Mouse (Mus musculus): ENCODE measurements around the gene 5730522E02Rik. TPM values are rescaled to one million over a fixed set of nuclear protein-coding genes. Genes with fewer than 3 reads are reported as not detected.
A peak's percentile ranks its signal among the peaks of the same experiment; 100 is the strongest.

Gene 5730522E02Rik
- polyA plus RNA-seq, 1 experiment from 2014 or later = 2.1 TPM

DNA sequence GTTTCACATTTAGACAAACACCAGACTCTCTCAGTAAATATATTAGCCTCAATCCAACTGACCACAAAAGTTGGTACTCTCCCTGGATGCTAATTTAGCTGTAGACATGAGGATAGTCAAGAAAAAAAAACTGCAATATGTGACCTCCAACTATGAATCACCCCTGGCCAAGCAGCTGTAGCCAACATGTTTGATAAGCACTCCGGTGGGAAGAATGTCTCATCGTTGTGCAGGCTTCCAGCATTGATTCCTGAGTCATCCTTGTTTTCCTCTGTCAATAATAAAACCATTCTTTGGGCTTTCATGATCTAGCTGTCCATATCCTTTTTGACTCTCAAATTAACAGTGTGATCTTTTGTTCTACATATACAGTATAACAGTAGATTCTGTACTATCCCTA lies 308.9 kb downstream of the 5730522E02Rik start:
- no peak for DNase-seq (ENCODE audit: low spot score)
- Histone ChIP-seq H3K36me3 (no peaks in the 10 kb centered on the region), H3K9me3 (no peaks in the 10 kb centered on the region), H3K4me1 (no peaks in the 10 kb centered on the region), H3K27me3 (ENCODE audit: insufficient read depth, poor library complexity, severe bottlenecking) (no peaks in the 10 kb centered on the region), H3K4me3 (no peak overlapping the region), H3K27ac (no peak overlapping the region)
- 45% methylated on average over 2 of the region's 2 CpGs for WGBS

DNA sequence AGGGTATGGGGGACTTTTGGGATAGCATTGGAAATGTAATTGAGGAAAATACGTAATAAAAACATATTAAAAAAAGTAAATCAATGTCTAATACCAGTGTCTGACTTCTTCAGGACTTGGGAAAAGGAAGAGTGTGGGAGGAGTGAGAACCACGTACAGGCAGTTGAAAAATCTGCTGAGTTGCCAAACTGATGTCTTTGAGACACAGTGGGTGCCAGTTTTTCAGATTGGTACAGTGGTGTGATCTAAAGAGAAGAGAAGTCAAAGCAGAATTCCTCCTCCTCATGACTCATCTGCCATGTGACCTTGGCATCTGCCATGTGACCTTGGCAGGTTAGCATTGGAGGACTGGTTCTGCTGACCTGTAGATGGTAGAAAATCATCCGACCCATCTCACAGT lies 316.7 kb downstream of the 5730522E02Rik start:
- WGBS = 85% methylated on average over 3 of the region's 3 CpGs
- no peak for DNase-seq (ENCODE audit: low spot score)
- H3K27me3 ChIP-seq (ENCODE audit: insufficient read depth, poor library complexity, severe bottlenecking) = no peaks in the 10 kb centered on the region
- H3K9me3 ChIP-seq = no peaks in the 10 kb centered on the region
- H3K36me3 ChIP-seq = no peaks in the 10 kb centered on the region
- no peaks in the 10 kb centered on the region for H3K4me1 ChIP-seq
- H3K27ac ChIP-seq = no peak overlapping the region
- H3K4me3 ChIP-seq = no peak overlapping the region

DNA sequence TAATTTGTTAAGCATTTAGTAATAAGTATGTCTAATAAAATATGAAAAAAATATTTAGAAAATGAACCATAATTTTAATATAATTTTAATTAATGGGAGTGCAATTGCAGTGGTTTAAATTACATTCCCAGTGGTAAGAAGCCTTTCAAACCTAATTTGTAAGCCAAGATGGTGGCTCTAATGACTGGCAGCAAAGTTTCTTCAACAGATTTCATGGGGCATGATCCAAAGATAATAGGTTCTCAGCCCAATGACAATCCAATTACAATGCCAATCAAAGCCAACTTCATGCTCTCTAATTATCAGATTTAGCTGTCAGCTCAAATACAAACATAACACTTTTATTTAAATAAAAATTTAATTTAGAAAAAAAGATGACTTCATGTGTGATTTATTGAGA lies 337.6 kb downstream of the 5730522E02Rik start:
- Histone ChIP-seq H3K4me3 (no peak overlapping the region), H3K9me3 (no peaks in the 10 kb centered on the region), H3K36me3 (no peaks in the 10 kb centered on the region), H3K27me3 (ENCODE audit: insufficient read depth, poor library complexity, severe bottlenecking) (no peaks in the 10 kb centered on the region), H3K4me1 (no peaks in the 10 kb centered on the region), H3K27ac (no peak overlapping the region)
- no peak for DNase-seq (ENCODE audit: low spot score)

DNA sequence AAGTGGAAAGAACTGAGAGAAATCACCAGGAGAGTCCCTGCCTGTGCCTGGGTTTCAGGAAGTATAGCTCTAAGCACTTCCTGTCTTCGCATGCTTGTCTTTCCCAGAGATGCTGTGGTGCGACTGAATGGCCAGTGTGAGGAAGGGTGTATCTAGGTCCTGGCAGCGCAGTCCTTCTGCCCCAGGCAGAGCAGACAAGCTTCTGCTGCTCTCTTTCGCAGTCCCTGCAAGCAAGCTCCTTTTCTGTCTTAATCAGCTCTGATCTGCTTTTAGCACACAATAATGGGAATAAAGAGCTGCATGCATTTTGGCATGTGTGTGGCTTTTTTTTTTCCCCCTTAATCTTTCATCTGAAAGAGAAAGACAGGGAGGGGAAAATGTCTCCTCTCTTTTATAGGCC lies 338.2 kb downstream of the 5730522E02Rik start:
- Histone ChIP-seq H3K4me3 (no peak overlapping the region), H3K36me3 (no peaks in the 10 kb centered on the region), H3K9me3 (no peaks in the 10 kb centered on the region), H3K27ac (no peak overlapping the region), H3K4me1 (no peaks in the 10 kb centered on the region), H3K27me3 (ENCODE audit: insufficient read depth, poor library complexity, severe bottlenecking) (no peaks in the 10 kb centered on the region)
- DNase-seq (ENCODE audit: low spot score) = no peak
- WGBS = 59% methylated on average over 4 of the region's 4 CpGs

DNA sequence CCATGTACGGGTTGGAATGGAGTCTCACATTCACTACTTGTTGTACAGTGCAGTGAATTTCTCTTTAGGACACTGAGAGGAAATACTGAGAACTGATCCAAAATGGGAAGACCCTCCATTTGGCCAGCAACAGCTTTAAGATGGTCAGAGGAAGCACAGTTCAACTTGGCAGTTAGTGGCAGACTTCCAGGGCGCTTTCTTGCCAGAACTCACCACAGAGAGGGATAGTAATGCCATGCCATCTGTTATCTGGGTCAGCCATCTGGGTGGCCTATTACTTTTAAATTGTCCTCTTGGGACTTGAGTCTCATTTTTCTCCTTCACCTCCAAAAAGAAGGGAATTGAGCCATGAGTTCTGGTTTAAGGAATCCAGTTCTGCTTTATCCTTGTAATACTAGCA lies 344.3 kb downstream of the 5730522E02Rik start:
- WGBS = 74% methylated on average over 2 of the region's 2 CpGs
- H3K27me3 ChIP-seq (ENCODE audit: insufficient read depth, poor library complexity, severe bottlenecking) = no peaks in the 10 kb centered on the region

DNA sequence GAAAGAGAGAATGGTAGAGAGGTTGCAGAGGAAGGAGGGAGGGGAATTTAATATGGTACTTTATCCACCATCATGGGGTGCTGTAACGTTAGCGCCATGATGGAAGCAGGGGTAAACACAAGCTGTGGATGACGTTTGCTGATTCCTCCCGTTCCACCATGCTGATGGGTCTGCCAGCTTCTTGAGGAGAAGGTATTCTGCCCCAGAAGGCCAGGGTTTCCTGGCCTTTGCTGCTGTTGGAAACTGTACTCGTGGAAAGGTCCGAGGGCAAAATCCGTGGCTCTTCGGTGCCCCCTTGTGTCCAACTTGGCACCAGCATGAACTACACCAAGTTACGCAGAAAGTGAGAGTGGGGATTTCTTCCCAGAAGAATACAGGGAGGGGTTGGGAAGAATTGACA lies 347.9 kb downstream of the 5730522E02Rik start:
- no peak overlapping the region for H3K27ac ChIP-seq
- peak; percentile 84 for DNase-seq (ENCODE audit: low spot score)
- no peaks in the 10 kb centered on the region for H3K36me3 ChIP-seq
- no peaks in the 10 kb centered on the region for H3K4me1 ChIP-seq
- H3K9me3 ChIP-seq = no peaks in the 10 kb centered on the region
- H3K27me3 ChIP-seq (ENCODE audit: insufficient read depth, poor library complexity, severe bottlenecking) = no peaks in the 10 kb centered on the region
- H3K4me3 ChIP-seq = no peak overlapping the region
- 5% methylated on average over 9 of the region's 9 CpGs for WGBS

More for the DNA sequence above, 344.3 kb downstream of the 5730522E02Rik start:
- H3K27ac ChIP-seq = no peak overlapping the region
- H3K36me3 ChIP-seq = no peaks in the 10 kb centered on the region
- H3K4me3 ChIP-seq = no peak overlapping the region
- no peaks in the 10 kb centered on the region for H3K4me1 ChIP-seq
- DNase-seq (ENCODE audit: low spot score) = no peak
- no peaks in the 10 kb centered on the region for H3K9me3 ChIP-seq

DNA sequence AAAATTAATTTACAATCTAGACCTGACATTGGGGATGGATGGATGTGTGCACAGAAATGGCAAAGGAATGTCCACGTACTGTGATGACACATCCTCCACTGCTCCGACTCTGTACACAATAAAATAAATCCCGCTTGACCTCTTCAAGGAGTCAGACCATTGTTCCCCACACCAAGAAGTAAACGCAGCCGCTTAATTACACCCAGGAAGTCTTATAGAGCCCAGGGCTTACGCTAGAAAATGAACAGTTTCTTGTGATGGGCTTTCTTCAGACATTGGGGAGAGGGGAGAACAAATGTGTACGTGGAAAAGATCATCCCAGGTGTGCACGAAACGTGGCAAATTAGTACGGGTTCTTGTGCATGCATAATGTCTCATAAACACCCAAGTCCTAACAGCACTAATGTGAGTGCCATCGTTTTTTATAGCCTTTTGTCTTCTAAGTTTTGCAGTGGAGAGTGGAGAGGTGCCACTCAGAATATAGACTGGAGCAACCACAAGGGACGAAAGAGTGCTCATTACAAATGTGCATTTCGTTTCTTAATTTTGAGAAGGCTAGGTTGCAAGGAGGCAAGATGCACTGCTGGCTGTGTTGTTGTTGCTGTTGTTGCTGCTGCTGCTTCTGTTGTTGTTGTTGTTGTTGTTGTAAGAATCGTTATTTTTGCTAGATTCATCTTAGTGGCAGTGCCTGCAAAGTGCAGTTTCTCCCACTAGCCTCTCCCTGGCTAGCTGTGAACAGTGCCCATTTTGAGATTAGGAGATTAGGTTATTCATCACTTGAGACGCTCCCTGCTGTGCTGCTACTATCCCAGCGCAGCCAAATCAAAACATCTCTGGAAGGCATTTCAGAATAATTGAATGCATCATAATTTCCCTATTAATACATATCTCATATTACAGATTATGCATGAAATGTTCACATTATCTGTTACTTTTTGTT lies 353.7 kb downstream of the 5730522E02Rik start:
- Histone ChIP-seq H3K9me3 (no peaks in the 10 kb centered on the region), H3K4me1 (no peaks in the 10 kb centered on the region), H3K27ac (no peak overlapping the region), H3K36me3 (no peaks in the 10 kb centered on the region), H3K4me3 (no peak overlapping the region), H3K27me3 (ENCODE audit: insufficient read depth, poor library complexity, severe bottlenecking) (no peaks in the 10 kb centered on the region)
- no peak for DNase-seq (ENCODE audit: low spot score)
- WGBS = 68% methylated on average over 16 of the region's 16 CpGs

DNA sequence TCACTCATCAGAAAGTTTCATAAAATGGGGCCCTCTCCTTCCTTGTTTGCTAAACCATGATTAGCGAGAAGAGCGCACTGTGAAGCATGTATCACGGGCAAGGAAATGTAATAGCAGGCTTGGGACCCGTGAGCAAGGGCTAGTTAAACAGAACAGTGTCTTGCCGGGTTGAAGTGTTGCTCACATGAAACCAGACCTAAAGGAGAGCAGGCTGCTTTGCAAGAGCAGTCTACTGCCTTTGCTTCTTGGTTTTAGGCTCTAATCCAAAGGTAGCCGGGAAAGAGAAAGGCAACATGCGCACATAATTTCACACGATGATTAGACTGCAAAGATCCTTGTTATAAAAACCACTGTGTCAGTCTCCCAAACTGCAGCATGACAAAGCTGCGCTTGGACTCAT lies 354.8 kb downstream of the 5730522E02Rik start:
- Histone ChIP-seq H3K36me3 (no peaks in the 10 kb centered on the region), H3K4me1 (no peaks in the 10 kb centered on the region), H3K27me3 (ENCODE audit: insufficient read depth, poor library complexity, severe bottlenecking) (no peaks in the 10 kb centered on the region), H3K27ac (no peak overlapping the region), H3K4me3 (no peak overlapping the region), H3K9me3 (no peaks in the 10 kb centered on the region)
- no peak for DNase-seq (ENCODE audit: low spot score)
- WGBS = 78% methylated on average over 9 of the region's 9 CpGs

DNA sequence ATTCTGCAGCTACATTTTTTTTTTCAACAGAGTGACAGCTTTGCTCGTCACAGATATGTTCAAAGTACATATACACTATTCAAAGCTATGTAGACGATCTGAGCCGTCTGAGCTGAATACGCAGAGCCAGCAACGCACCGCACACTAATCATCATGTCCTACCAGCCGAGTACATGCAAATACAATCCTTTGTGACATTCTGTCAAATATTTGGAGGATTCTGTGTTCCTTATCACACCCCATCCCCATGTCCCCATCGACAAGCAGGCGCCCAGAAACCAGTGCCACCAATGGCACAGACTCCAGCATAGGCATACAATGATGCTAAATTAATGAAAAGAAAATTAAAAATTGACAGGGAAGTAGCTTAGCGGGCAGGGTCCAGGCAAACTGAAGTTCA lies 356.3 kb downstream of the 5730522E02Rik start:
- DNase-seq (ENCODE audit: low spot score) = no peak
- Histone ChIP-seq H3K9me3 (no peaks in the 10 kb centered on the region), H3K27me3 (ENCODE audit: insufficient read depth, poor library complexity, severe bottlenecking) (no peaks in the 10 kb centered on the region), H3K27ac (no peak overlapping the region), H3K4me1 (peaks cover 7% of the 10 kb centered on the region), H3K36me3 (no peaks in the 10 kb centered on the region), H3K4me3 (no peak overlapping the region)
- 84% methylated on average over 10 of the region's 10 CpGs for WGBS

DNA sequence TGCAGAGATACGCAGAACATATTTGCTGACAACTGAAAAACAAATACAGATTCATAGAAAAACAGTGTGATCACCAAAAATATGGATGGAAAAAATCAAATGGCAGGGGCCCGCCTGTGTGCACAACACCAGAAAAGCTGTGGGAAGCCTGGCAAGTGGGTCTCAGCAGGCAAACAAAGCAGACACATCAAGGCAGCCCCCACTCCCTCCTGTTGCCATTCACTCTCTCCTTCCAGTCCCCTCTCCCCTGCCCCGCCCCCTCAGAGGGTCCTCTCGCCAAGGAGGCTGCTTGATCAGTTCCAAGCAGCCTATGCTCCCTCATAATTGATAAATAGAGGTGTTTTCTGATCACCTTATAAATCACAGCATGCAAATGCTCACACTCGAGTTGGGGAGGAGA lies 357.5 kb downstream of the 5730522E02Rik start:
- 41% methylated on average over 4 of the region's 5 CpGs for WGBS

DNA sequence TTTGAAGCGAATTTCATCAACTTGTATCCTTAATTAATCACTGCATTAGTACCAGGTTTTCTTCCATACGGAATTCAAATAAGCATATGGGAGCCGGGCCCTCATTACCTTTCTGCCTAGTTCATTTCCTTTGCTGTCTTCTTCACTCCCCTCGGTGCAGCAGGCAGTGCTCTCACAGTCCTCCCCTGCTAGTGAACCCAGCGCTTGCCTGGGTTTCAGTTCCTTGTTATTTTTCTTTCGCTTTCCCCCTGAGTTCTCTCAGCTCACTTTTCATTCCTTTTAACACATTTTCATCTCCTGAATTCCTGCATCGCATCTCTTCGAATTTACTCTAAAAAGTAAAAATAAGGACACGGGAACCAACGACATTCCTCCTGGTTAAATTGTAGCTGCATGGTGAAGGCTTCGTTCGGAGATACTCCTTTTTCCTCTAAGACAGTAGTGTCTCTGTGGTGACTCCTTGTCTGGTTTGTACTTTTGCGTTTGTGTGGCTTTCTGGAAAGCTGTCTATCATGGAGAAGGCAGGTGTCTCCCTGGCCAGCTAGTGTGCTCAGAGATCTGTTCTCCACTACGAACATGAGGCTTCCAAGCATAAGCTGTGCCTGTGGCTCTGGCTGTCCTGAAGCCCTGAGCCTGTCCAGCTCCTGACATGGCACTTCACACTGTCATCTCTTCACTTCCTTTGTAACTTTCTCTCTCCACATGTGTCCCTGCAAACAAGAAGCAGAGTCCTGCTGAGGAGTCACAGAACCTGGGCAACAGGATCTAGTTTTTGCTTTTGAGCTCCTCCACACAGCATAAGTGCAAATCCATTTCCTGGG lies 361.5 kb downstream of the 5730522E02Rik start:
- no peak overlapping the region for H3K27ac ChIP-seq
- WGBS = 54% methylated on average over 14 of the region's 14 CpGs
- no peaks in the 10 kb centered on the region for H3K9me3 ChIP-seq
- H3K4me3 ChIP-seq = 0 out of 2 replicates have a peak overlapping the region, but pooled peaks have one; percentile 22
- no peaks in the 10 kb centered on the region for H3K36me3 ChIP-seq
- peaks cover 8% of the 10 kb centered on the region for H3K4me1 ChIP-seq
- DNase-seq (ENCODE audit: low spot score) = no peak
- H3K27me3 ChIP-seq (ENCODE audit: insufficient read depth, poor library complexity, severe bottlenecking) = no peaks in the 10 kb centered on the region

More for the DNA sequence above, 357.5 kb downstream of the 5730522E02Rik start:
- Histone ChIP-seq H3K4me3 (no peak overlapping the region), H3K27me3 (ENCODE audit: insufficient read depth, poor library complexity, severe bottlenecking) (no peaks in the 10 kb centered on the region), H3K4me1 (peaks cover 8% of the 10 kb centered on the region), H3K9me3 (no peaks in the 10 kb centered on the region), H3K27ac (no peak overlapping the region), H3K36me3 (no peaks in the 10 kb centered on the region)
- no peak for DNase-seq (ENCODE audit: low spot score)

DNA sequence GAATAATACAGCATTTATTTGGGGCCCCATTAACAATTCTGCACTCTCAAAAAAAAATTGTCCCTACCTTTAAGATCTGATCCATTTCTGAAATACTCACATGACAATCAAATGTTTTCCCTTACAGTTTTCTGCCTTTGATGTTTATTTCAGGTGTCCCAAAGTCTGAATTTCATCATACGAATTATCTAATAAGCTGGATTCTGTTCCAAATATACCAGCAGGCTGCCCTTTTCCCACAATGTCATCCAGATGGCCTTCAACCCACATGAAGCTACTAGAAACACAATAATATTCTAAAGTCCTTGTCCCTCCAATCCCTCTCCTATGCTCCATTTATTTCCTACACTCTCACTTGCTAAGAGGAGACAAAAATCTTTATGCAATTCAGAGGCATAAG lies 372.1 kb downstream of the 5730522E02Rik start:
- Histone ChIP-seq H3K4me1 (no peaks in the 10 kb centered on the region; the same call in 1 of the 2 replicates), H3K4me3 (no peak overlapping the region), H3K27me3 (ENCODE audit: insufficient read depth, poor library complexity, severe bottlenecking) (no peaks in the 10 kb centered on the region), H3K27ac (no peak overlapping the region), H3K36me3 (no peaks in the 10 kb centered on the region), H3K9me3 (no peaks in the 10 kb centered on the region)
- DNase-seq (ENCODE audit: low spot score) = no peak
- 71% methylated on average over 1 of the region's 1 CpGs for WGBS

DNA sequence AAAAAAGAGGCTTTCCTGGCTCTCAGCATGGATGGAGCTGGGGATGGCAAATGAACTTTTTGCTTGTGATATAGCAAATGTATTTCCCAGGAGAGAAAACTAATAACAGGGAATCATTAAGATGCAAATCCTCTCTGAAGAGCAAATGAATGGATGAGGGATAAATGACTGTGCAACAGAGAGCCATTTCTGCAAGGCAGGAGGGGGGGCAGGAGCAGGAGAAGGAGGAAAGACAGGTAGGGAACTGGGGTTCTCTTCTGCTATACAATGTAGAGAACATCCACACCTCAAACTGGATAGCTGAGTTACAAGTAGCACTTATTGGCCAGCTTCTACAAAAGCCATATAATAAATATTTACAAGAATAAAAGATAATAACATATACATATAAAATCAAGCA lies 390.8 kb downstream of the 5730522E02Rik start:
- no peak for DNase-seq (ENCODE audit: low spot score)
- no peaks in the 10 kb centered on the region for H3K4me1 ChIP-seq
- H3K9me3 ChIP-seq = no peaks in the 10 kb centered on the region
- no peak overlapping the region for H3K4me3 ChIP-seq
- no peak overlapping the region for H3K27ac ChIP-seq
- no peaks in the 10 kb centered on the region for H3K36me3 ChIP-seq
- H3K27me3 ChIP-seq (ENCODE audit: insufficient read depth, poor library complexity, severe bottlenecking) = no peaks in the 10 kb centered on the region

Data from heart, embryonic 10.5 days (tissue).